Mouse (Mus musculus) retina, postnatal 1 day (tissue): ENCODE measurements around the gene Sstr1.

Experiments used
- DNase-seq: peaks from one replicate; pipeline ENCODE4 v3.0.0-alpha.2; 2012

Sstr1 gene

GRCm38 (mm10) chr12:58211163-58212071 is at the start of gene Sstr1:
Gene Sstr1 (plus strand): TSS chr12:58211772.
- peak; percentile 3 for DNase-seq

GRCm38 (mm10) chr12:58198810-58199209 is 12.8 kb upstream of the Sstr1 start:
- no peak for DNase-seq

- DNase-seq: peak; percentile 14
These were observed 10.4 kb upstream of the Sstr1 start for GRCm38 (mm10) chr12:58201190-58201589.

GRCm38 (mm10) chr12:58207956-58208355 is 3.6 kb upstream of the Sstr1 start:
- no peak for DNase-seq

GRCm38 (mm10) chr12:58212261-58212923 is 820 bp downstream of the Sstr1 start:
- peak; percentile 52 for DNase-seq

GRCm38 (mm10) chr12:58212924-58213450 is 1.4 kb downstream of the Sstr1 start:
- DNase-seq: peak; percentile 32

- DNase-seq: peak; percentile 35
These were observed 2.1 kb downstream of the Sstr1 start for GRCm38 (mm10) chr12:58213451-58214288.

GRCm38 (mm10) chr12:58214289-58215136 is 2.9 kb downstream of the Sstr1 start:
- peak; percentile 6 for DNase-seq

- DNase-seq: no peak
These were observed 4.6 kb downstream of the Sstr1 start for GRCm38 (mm10) chr12:58216218-58216617.

- DNase-seq: no peak
These were observed 7.5 kb downstream of the Sstr1 start for GRCm38 (mm10) chr12:58219078-58219477.

GRCm38 (mm10) chr12:58225644-58226043 is 14.1 kb downstream of the Sstr1 start:
- no peak for DNase-seq

- DNase-seq: no peak
These were observed 20.9 kb downstream of the Sstr1 start for GRCm38 (mm10) chr12:58232489-58232888.

- DNase-seq: no peak
These were observed 40.3 kb downstream of the Sstr1 start for GRCm38 (mm10) chr12:58251901-58252300.
